Mouse (Mus musculus) heart, postnatal 0 days (tissue): ENCODE results near the gene Tma7.

Experiments
- CTCF ChIP-seq: IDR thresholded peaks from 2 replicates; pipeline ENCODE4 v1.5.1; 2016; ENCODE audit warnings: antibody characterized with exemption, control low read depth, low read depth
- EP300 ChIP-seq: IDR thresholded peaks from 2 replicates; pipeline ENCODE4 v1.6.1; 2016; ENCODE audit warnings: antibody characterized with exemption, low read depth

DNA sequence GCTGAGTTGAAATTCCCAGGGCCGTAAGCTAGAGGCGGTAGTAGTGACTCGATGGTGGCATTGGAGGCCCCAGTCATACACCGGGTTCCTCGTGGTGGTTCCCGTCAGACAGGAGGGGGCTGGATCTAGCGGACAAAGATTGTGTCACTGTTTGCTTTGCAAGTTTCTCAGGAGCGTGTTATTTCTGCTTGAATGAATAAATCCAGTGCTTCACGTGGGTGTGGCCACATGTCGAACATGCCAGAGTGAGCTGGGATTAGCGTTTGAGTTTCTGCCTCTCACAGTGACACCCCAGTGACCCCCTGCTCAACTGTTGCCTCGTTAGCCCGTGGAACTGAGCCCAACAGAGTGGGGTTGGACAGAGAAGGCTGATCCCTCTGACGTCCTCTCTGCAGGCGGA lies 8.1 kb upstream of the Tma7 start:
- TF ChIP-seq CTCF (no peak), EP300 (no peak)
